Mouse (Mus musculus) lung, adult 2 months (tissue): ENCODE measurements around the gene Ccdc141.

Source experiments
- CTCF ChIP-seq: fragments of 200-500 bp; IDR thresholded peaks from 2 replicates; pipeline ENCODE4 v1.5.1; 2011; ENCODE audit warnings: mild to moderate bottlenecking, low read length, control low read depth; ENCODE audit not compliant: insufficient read depth
- POLR2A ChIP-seq: fragments of 200-500 bp; IDR thresholded peaks from 2 replicates; pipeline ENCODE4 v1.6.1; 2011; ENCODE audit warnings: low read depth, mild to moderate bottlenecking, control low read depth, low read length, borderline replicate concordance; ENCODE audit errors: extremely low read depth

DNA sequence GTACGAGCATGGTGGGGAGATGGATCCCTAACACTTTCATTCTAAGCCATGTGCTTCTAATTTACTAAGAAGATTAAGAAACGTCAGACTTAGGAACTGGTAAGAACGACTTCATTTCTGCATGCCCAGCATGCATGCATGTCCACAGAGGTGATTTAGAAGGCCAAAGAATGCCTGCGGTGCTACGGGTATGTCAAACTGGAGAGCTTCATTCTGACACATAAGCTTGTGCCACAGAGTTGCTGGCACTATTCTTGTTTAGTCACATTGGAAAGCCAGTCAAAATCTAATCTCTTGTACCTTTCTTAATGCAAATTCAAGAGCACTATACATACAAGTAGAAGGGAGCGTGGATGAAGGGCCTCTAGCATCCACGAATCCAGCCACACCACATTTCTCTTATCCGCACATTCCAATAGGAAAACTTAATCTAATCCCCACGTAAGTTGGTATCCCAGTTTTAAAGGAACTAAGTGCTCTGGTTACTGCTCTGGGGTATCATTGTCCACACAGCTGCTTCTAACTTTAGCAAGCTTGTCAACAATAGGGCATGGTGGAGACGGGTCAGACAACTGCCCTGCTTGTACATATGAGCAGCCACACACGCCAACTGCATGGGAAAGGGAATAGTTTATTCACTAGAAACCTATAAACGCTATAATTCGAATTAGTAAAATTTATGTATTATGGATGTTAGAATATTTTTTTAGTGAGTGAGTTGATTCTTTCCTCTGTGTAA lies 136.9 kb downstream of the Ccdc141 start:
- TF ChIP-seq CTCF (no peak), POLR2A (no peak)
